Mouse (Mus musculus) brain, embryonic 14.5 days (tissue): Measurements from ENCODE around the gene Slc9a5.

Experiments used
- CTCF ChIP-seq: fragments of 200-500 bp; IDR thresholded peaks from 2 replicates; pipeline ENCODE4 v1.5.1; 2012; ENCODE audit warnings: inconsistent platforms, mild to moderate bottlenecking, moderate library complexity, borderline replicate concordance; ENCODE audit not compliant: insufficient read depth, insufficient read length; ENCODE audit errors: extremely low read depth
- POLR2A ChIP-seq: fragments of 200-500 bp; IDR thresholded peaks from 2 replicates; pipeline ENCODE4 v1.6.1; 2012; ENCODE audit warnings: mild to moderate bottlenecking, inconsistent platforms, borderline replicate concordance; ENCODE audit not compliant: poor library complexity, insufficient read depth, insufficient read length, severe bottlenecking; ENCODE audit errors: extremely low read depth

GRCm38 (mm10) chr8:105373032-105373431, 24.4 kb downstream of the Slc9a5 start, which contains the start of gene Plekhg4:
- TF ChIP-seq POLR2A (no peak), CTCF (no peak)
